In the genomic region with DNA sequence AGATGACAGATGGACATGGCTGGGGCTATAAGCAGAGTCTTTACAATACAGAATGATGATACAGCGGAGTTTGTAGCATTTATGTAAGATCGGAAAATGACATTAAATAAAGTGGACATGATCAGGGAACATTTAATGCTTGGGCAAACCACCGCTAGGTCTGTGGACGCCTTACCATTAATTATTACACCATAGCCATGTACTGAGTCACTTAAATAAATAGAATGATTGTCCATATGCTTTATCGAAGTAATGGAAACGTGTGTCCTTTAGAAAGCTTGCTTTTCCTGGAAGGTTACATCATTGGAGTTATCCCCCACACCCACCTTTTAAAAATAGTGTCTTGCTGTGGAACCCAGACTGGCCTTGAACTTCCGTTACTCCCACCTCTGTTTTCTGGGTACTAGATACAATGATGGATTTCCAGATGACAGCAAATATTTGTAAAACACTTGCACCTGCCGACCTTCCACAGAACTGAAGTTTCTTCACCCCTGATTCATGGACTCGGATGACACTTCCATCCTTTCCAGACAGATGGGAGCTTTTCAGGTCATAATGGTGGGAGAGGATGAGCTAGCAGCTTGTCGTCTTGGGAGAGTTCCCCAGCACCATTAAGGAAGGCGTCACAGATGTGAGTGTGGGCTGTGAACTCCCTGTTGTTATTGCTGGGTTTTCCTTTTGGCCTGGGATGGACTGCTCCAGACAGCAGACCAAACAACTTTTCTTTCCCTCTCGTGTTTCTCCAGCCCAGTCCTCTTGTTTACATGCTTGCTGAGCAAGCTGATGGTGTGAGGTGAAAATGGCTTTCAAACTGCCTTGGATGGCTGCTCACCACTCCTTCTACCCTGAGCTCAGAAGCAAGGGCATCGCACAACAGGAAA, we compare ENCODE assay signal across 14 mouse cellular contexts.
"Had no signal": no experiment of that assay in that cellular context is flagged by ENCODE, and none has a peak within 500 bp of the region (broad histone marks: within the 10 kb centered on the region; RNA-seq: fewer than 3 reads in every experiment).

No protein-coding gene starts in this region.

- H3K4me1 ChIP-seq: intestine, embryonic 15.5 days; limb, embryonic 10.5 days; midbrain, embryonic 13.5 days; neural tube, embryonic 15.5 days had no signal

- H3K4me3 ChIP-seq: intestine, embryonic 15.5 days; left cerebral cortex, adult 2 months; limb, embryonic 10.5 days; midbrain, embryonic 13.5 days; myocyte; neural tube, embryonic 15.5 days had no signal

- H3K9ac ChIP-seq: hindbrain, embryonic 14.5 days; intestine, embryonic 15.5 days; liver, embryonic 14.5 days; midbrain, embryonic 13.5 days; neural tube, embryonic 15.5 days had no signal

- ATAC-seq: intestine, embryonic 15.5 days; midbrain, embryonic 13.5 days had no signal

- H3K27ac ChIP-seq: hindbrain, embryonic 14.5 days; intestine, embryonic 15.5 days; left cerebral cortex, adult 2 months; limb, embryonic 10.5 days; liver, embryonic 14.5 days; midbrain, embryonic 13.5 days; neural tube, embryonic 15.5 days had no signal

- H3K27me3 ChIP-seq: intestine, embryonic 15.5 days; midbrain, embryonic 13.5 days; neural tube, embryonic 15.5 days had no signal

- H3K36me3 ChIP-seq: intestine, embryonic 15.5 days; limb, embryonic 10.5 days; midbrain, embryonic 13.5 days; neural tube, embryonic 15.5 days had no signal

- DNase-seq: kidney, adult 18-20 months; kidney, postnatal 14 days; right cerebral cortex, adult 18-20 months; right cerebral cortex, postnatal 25 days; spleen, adult 18-20 months; thymus, postnatal 4 days had no signal

- H3K4me2 ChIP-seq: hindbrain, embryonic 14.5 days; intestine, embryonic 15.5 days; midbrain, embryonic 13.5 days; neural tube, embryonic 15.5 days had no signal

- H3K9me3 ChIP-seq: intestine, embryonic 15.5 days; limb, embryonic 10.5 days; midbrain, embryonic 13.5 days; neural tube, embryonic 15.5 days had no signal
